Mouse (Mus musculus) heart, embryonic 10.5 days (tissue): ENCODE data around the gene Spata18. TPM values are rescaled to one million over a fixed set of nuclear protein-coding genes. Genes with fewer than 3 reads are reported as not detected.

ENCODE experiments used
- DNase-seq: peaks from one replicate; pipeline ENCODE4 v3.0.0-alpha.2; 2017; ENCODE audit warnings: low spot score
- H3K27ac ChIP-seq: fragments of 300-500 bp; sonication (generic); 2 replicates; pipeline ENCODE4 v1.5.1; 2016; ENCODE audit warnings: mild to moderate bottlenecking
- H3K27me3 ChIP-seq: fragments of 300-500 bp; sonication (generic); 2 replicates; pipeline ENCODE4 v1.6.1; 2016; ENCODE audit warnings: mild to moderate bottlenecking; ENCODE audit not compliant: poor library complexity, insufficient read depth, severe bottlenecking
- H3K36me3 ChIP-seq: fragments of 300-500 bp; sonication (generic); 2 replicates; pipeline ENCODE4 v1.6.1; 2016; ENCODE audit warnings: mild to moderate bottlenecking, moderate library complexity
- H3K4me1 ChIP-seq: fragments of 300-500 bp; sonication (generic); 2 replicates; pipeline ENCODE4 v1.6.1; 2016; ENCODE audit warnings: mild to moderate bottlenecking
- H3K4me3 ChIP-seq: fragments of 300-500 bp; sonication (generic); 2 replicates; pipeline ENCODE4 v1.5.1; 2016; ENCODE audit warnings: mild to moderate bottlenecking, moderate library complexity
- H3K9me3 ChIP-seq: fragments of 300-500 bp; sonication (generic); 2 replicates; pipeline ENCODE4 v1.6.1; 2016; ENCODE audit warnings: mild to moderate bottlenecking, moderate library complexity
- WGBS: fragments of 180-500 bp; shearing (Covaris S2); methylation state at CpG from one replicate; pipeline ENCODE4 v1.1.7; 2016; 5-methylcytosine and 5-hydroxymethylcytosine counted together
- polyA plus RNA-seq: library from polyadenylated mRNA; unstranded; fragments of >200 nt; fragmentation: Nextera tagmentation; extraction: Ambion mirVana; gene quantifications from 2 replicates; pipeline ENCODE4 v1.2.1, GENCODE M21; 2016

Gene Spata18
- polyA plus RNA-seq, 1 experiment from 2014 or later, result not detected

GRCm38 (mm10) chr5:73631001-73631558 is 20.1 kb upstream of the Spata18 start:
- peaks cover 8% of the 10 kb centered on the region; the same call in 1 of the 2 replicates for H3K4me1 ChIP-seq
- WGBS, result 75% methylated on average over 10 of the region's 10 CpGs
- no peak for DNase-seq
- no peak overlapping the region for H3K4me3 ChIP-seq
- no peaks in the 10 kb centered on the region for H3K27me3 ChIP-seq
- H3K36me3 ChIP-seq, result peaks cover 22% of the 10 kb centered on the region
- 0 out of 2 replicates have a peak, but pooled peaks cover 4% of the 10 kb centered on the region for H3K9me3 ChIP-seq
- H3K27ac ChIP-seq, result no peak overlapping the region

GRCm38 (mm10) chr5:73632291-73632690 is 18.9 kb upstream of the Spata18 start, which contains the start of gene Lrrc66:
TSS of gene Lrrc66 (minus strand) at chr5:73632526.
- Histone ChIP-seq H3K27ac (no peak within 1 kb of the TSS), H3K36me3 (peaks cover 26% of the 10 kb centered on the region), H3K27me3 (no peaks in the 10 kb centered on the region), H3K4me3 (no peak within 1 kb of the TSS), H3K4me1 (peaks cover 15% of the 10 kb centered on the region; the same call in 1 of the 2 replicates), H3K9me3 (0 out of 2 replicates have a peak, but pooled peaks cover 4% of the 10 kb centered on the region)
- WGBS, result 66% methylated on average over 8 of the region's 8 CpGs
- no peak for DNase-seq

- Histone ChIP-seq H3K9me3 (0 out of 2 replicates have a peak, but pooled peaks cover 4% of the 10 kb centered on the region), H3K36me3 (peaks cover 26% of the 10 kb centered on the region), H3K4me3 (no peak overlapping the region), H3K27ac (no peak overlapping the region), H3K4me1 (peaks cover 18% of the 10 kb centered on the region; the same call in 1 of the 2 replicates), H3K27me3 (no peaks in the 10 kb centered on the region)
- 62% methylated on average over 8 of the region's 8 CpGs for WGBS
- DNase-seq, result no peak
Measured at GRCm38 (mm10) chr5:73633141-73633540, 18.0 kb upstream of the Spata18 start.

GRCm38 (mm10) chr5:73637337-73638107 is 13.7 kb upstream of the Spata18 start:
- no peaks in the 10 kb centered on the region for H3K27me3 ChIP-seq
- peaks cover 41% of the 10 kb centered on the region for H3K36me3 ChIP-seq
- H3K4me1 ChIP-seq, result peaks cover 17% of the 10 kb centered on the region; the same call in 1 of the 2 replicates
- H3K4me3 ChIP-seq, result no peak overlapping the region
- H3K27ac ChIP-seq, result 0 out of 2 replicates have a peak overlapping the region, but pooled peaks have one; percentile 7
- H3K9me3 ChIP-seq, result 0 out of 2 replicates have a peak, but pooled peaks cover 4% of the 10 kb centered on the region
- 44% methylated on average over 8 of the region's 8 CpGs for WGBS
- DNase-seq, result no peak

- Histone ChIP-seq H3K36me3 (peaks cover 21% of the 10 kb centered on the region; the same call in 1 of the 2 replicates), H3K4me3 (no peak overlapping the region), H3K27me3 (0 out of 2 replicates have a peak, but pooled peaks cover 1% of the 10 kb centered on the region), H3K27ac (no peak overlapping the region), H3K4me1 (peaks cover 17% of the 10 kb centered on the region; the same call in 1 of the 2 replicates), H3K9me3 (no peaks in the 10 kb centered on the region)
- no peak for DNase-seq
- 89% methylated on average over 3 of the region's 3 CpGs for WGBS
Measured at GRCm38 (mm10) chr5:73641058-73641457, 10.1 kb upstream of the Spata18 start.

- H3K36me3 ChIP-seq, result peaks cover 17% of the 10 kb centered on the region; the same call in 1 of the 2 replicates
- peaks cover 11% of the 10 kb centered on the region; the same call in 1 of the 2 replicates for H3K4me1 ChIP-seq
- H3K27me3 ChIP-seq, result 0 out of 2 replicates have a peak, but pooled peaks cover 8% of the 10 kb centered on the region
- no peaks in the 10 kb centered on the region for H3K9me3 ChIP-seq
- no peak for DNase-seq
- WGBS, result 79% methylated on average over 4 of the region's 4 CpGs
- no peak overlapping the region for H3K4me3 ChIP-seq
- no peak overlapping the region for H3K27ac ChIP-seq
Measured at GRCm38 (mm10) chr5:73642091-73642490, 9.1 kb upstream of the Spata18 start.

- Histone ChIP-seq H3K27ac (peak within 1 kb of the TSS; percentile 89), H3K4me1 (peaks cover 22% of the 10 kb centered on the region), H3K36me3 (peaks cover 4% of the 10 kb centered on the region; the same call in 1 of the 2 replicates), H3K9me3 (no peaks in the 10 kb centered on the region), H3K27me3 (peaks cover 56% of the 10 kb centered on the region), H3K4me3 (peak within 1 kb of the TSS; percentile 88)
- under 1% methylated on average over 62 of the region's 62 CpGs for WGBS
- DNase-seq, result peak; percentile 93
Measured at GRCm38 (mm10) chr5:73647261-73647900, 3.8 kb upstream of the Spata18 start, which contains the start of gene Sgcb. TSS of gene Sgcb (minus strand) at chr5:73647790.

- Histone ChIP-seq H3K36me3 (no peaks in the 10 kb centered on the region), H3K27me3 (peaks cover 79% of the 10 kb centered on the region), H3K27ac (no peak overlapping the region), H3K4me1 (peaks cover 22% of the 10 kb centered on the region), H3K4me3 (peak overlapping the region; percentile 65), H3K9me3 (no peaks in the 10 kb centered on the region)
- DNase-seq, result no peak
- WGBS, result 2% methylated on average over 15 of the region's 15 CpGs
Measured at GRCm38 (mm10) chr5:73650365-73650964, 714 bp upstream of the Spata18 start.

- peak overlapping the region; percentile 65 for H3K4me3 ChIP-seq
- H3K9me3 ChIP-seq, result no peaks in the 10 kb centered on the region
- peaks cover 76% of the 10 kb centered on the region for H3K27me3 ChIP-seq
- peaks cover 22% of the 10 kb centered on the region for H3K4me1 ChIP-seq
- DNase-seq, result no peak
- no peak overlapping the region for H3K27ac ChIP-seq
- 2% methylated on average over 4 of the region's 4 CpGs for WGBS
- no peaks in the 10 kb centered on the region for H3K36me3 ChIP-seq
Measured at GRCm38 (mm10) chr5:73651855-73652201, 649 bp downstream of the Spata18 start.

GRCm38 (mm10) chr5:73666695-73667094 is 15.5 kb downstream of the Spata18 start:
- H3K4me1 ChIP-seq, result 0 out of 2 replicates have a peak, but pooled peaks cover 3% of the 10 kb centered on the region
- H3K9me3 ChIP-seq, result no peaks in the 10 kb centered on the region
- WGBS, result 79% methylated on average over 2 of the region's 2 CpGs
- H3K36me3 ChIP-seq, result no peaks in the 10 kb centered on the region
- no peak overlapping the region for H3K27ac ChIP-seq
- no peak for DNase-seq
- H3K4me3 ChIP-seq, result no peak overlapping the region
- peaks cover 4% of the 10 kb centered on the region; the same call in 1 of the 2 replicates for H3K27me3 ChIP-seq

- H3K9me3 ChIP-seq, result no peaks in the 10 kb centered on the region
- WGBS, result 80% methylated on average over 2 of the region's 2 CpGs
- H3K4me3 ChIP-seq, result no peak overlapping the region
- no peaks in the 10 kb centered on the region; the same call in 1 of the 2 replicates for H3K27me3 ChIP-seq
- no peaks in the 10 kb centered on the region for H3K36me3 ChIP-seq
- H3K27ac ChIP-seq, result no peak overlapping the region
- DNase-seq, result no peak
- H3K4me1 ChIP-seq, result 0 out of 2 replicates have a peak, but pooled peaks cover 3% of the 10 kb centered on the region
Measured at GRCm38 (mm10) chr5:73667877-73668276, 16.7 kb downstream of the Spata18 start.

- Histone ChIP-seq H3K27ac (no peak overlapping the region), H3K36me3 (no peaks in the 10 kb centered on the region), H3K27me3 (no peaks in the 10 kb centered on the region; the same call in 1 of the 2 replicates), H3K4me1 (0 out of 2 replicates have a peak, but pooled peaks cover 3% of the 10 kb centered on the region), H3K9me3 (no peaks in the 10 kb centered on the region), H3K4me3 (no peak overlapping the region)
- DNase-seq, result no peak
- WGBS, result 50% methylated on average over 26 of the region's 26 CpGs
Measured at GRCm38 (mm10) chr5:73669386-73669785, 18.2 kb downstream of the Spata18 start.
